Mouse (Mus musculus): ENCODE data around the gene Nudt6.

The Nudt6 gene

DNA sequence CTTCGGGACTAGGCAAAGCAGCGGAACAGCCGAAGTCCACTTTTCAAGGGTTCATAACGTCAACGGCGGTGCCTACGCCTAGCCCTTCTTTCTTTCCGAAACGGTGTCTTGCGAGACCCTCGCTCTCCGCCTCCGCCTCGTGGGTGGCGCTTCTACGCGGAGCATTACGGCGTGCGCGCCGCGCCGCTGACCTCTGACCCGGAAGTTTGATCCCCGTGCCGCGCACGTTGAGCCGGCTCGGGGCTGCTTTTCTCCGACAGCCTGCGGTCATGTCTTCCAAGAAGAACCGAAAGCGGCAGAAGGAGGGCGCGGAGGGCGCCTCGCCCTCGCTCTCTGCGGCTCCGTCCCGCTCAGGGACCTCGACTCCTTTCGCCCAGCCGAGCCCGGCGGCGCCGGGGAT, at the start of gene Nudt6:
TSS of gene Nudt6 (minus strand) at position 140 of the 400 bp plus-strand sequence.
- peak; percentile 97 for DNase-seq (ENCODE audit: low read depth)

DNA sequence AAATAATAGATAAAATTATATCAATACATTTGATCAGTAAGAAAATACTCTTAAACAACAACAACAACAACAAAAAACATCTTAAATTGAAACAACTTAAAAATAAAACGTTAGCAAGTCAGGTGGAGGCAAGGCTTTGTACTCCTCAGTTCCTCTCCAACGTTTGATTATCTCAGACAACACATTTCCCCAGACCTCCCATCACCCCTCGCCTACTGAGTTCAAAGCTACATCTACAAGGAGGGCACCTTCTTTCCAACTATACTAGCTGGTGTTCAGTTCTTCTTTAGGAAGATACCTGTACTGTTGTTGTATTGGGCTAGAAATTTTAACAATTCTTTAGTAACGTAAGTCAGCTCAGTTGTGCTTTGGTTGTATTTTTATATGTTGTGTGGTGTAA, 49.3 kb upstream of the Nudt6 start:
- DNase-seq (ENCODE audit: low read depth), result no peak

DNA sequence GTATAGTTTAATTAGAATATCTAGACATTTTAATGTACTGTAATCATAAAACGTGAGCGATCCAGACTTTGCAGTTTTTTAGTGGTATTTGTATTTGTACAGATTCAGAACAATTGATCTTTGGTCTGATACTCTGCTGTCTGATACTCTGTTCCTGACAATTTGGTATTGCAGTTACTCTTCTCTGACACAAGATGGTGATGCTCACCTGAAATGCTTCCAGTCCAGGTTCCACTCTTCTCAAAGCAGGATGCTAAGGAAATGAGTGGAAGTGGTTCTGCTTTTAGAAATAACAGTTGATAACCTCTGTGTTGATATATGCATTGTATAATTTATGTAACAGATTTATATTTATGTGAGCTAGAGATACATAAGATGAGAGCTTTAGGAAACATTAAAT, 48.2 kb upstream of the Nudt6 start:
- DNase-seq (ENCODE audit: low read depth), result peak; percentile 50

DNA sequence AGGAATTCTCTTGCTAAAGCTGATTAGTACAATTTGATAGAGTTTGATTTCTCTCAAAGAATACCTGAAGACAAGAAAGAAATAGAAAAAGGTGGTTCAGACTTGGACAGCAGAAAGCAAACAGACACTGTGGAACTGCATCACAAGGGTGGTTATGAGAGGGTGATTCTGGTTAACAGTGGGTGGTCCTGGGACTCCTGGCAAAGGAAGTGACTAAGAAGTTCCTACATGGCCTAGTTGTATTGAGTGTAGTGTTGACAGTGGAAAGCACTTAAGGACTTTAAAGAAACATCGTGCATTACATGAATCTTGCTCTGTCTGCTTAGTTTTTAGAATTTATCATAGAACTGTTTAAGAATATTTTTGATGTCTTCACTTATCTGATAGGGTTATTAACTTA, 36.0 kb upstream of the Nudt6 start:
- DNase-seq (ENCODE audit: low read depth), result no peak

DNA sequence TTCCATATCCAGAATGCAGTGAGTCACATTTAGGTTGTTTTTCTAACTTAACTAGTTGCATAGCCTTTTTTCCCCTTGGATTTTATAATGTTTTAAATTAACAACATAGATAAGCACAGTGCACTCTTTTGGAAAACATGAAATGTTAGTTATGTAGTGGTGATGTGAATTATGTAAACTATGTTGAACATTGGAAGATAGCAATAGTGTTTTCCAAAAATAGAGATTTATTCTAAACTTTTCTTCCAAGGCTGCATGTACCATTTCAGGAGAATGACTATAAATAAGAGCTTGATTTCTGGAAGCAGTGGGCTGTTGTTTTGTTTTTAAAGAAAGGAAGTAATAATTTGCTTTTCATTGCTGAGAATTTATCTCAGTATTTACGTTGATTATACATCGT, 23.4 kb upstream of the Nudt6 start:
- DNase-seq (ENCODE audit: low read depth), result no peak

DNA sequence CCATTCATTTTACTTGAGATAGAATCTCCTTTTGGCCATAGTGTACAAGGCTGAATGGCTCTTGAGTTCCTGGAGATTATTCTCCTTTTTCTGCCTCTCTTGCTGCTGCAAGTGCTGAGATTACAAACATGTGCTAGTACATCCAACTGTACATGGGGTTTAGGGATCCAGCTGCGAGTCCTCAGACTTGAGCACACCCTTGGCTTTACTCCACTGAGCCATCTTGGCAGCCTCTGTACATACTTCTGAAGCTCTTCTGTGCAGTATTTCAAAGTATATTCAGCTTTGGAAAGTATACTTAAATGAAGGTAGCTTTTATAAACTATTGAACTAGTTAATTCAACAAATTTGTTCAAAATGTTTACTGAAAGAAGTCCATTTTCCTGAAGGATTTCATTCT, 19.8 kb upstream of the Nudt6 start:
- DNase-seq (ENCODE audit: low read depth), result peak; percentile 11

GRCm38 (mm10) chr3:37430359-37430758, 10.3 kb upstream of the Nudt6 start:
- no peak for DNase-seq (ENCODE audit: low read depth)

DNA sequence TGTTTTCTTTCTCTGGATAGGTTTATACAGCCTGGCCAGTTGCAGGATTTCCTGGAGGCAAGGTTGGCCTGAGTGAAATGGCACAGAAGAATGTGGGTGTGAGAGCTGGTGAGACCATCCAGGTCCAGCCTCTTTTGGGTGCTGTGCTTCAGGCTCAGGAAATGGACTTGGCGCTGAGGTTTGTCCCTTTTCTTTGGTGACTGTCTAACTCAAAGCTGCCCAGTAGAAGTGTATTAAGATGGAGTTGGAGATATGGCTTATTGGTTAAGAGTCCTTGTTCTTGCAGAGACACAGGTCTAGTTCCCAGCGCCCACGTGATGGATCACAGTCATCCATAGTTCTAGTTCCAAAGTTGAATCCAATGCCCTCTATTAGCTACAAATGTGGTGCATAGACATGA, 6.1 kb upstream of the Nudt6 start:
- DNase-seq (ENCODE audit: low read depth), result no peak

GRCm38 (mm10) chr3:37421179-37421578, 1.2 kb upstream of the Nudt6 start:
- no peak for DNase-seq (ENCODE audit: low read depth)

GRCm38 (mm10) chr3:37420641-37421040, 630 bp upstream of the Nudt6 start:
- peak; percentile 48 for DNase-seq (ENCODE audit: low read depth)

- peak; percentile 100 for DNase-seq (ENCODE audit: low read depth)
Observed at GRCm38 (mm10) chr3:37419458-37419991, 486 bp downstream of the Nudt6 start, which contains the start of gene Spata5. Gene Spata5, plus strand, starts transcription at chr3:37419896.

- DNase-seq (ENCODE audit: low read depth), result peak; percentile 78
Observed at GRCm38 (mm10) chr3:37418961-37419457, 1.0 kb downstream of the Nudt6 start.

- no peak for DNase-seq (ENCODE audit: low read depth)
Observed at GRCm38 (mm10) chr3:37418341-37418740, 1.7 kb downstream of the Nudt6 start.

DNA sequence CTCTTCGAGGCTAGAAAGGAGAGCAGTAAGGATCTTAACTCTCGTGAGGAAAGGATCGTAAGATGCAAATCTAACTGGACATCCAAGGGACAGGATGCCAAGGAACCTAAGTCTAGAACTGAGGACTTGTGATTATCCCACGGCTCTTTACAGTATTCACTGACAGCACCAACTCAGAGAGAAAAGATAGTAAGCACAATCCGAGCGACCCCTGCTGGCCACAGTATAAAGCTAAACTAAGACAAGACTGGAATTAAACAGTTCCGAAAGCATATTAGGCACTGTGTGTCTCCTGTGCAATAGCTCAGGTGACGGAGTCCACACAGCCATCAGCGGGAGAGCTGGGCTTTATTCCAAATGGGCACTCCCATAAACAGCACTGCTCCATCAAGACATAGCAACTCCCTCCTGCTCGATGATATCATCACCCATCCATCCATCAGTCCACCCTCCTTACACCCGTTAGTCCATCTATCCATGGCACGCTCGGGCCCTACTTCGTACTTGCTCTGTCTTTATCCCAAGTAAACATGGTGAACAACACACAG, 5.5 kb downstream of the Nudt6 start:
- peak; percentile 95 for DNase-seq (ENCODE audit: low read depth)

GRCm38 (mm10) chr3:37413446-37413845, 6.6 kb downstream of the Nudt6 start:
- DNase-seq (ENCODE audit: low read depth), result peak; percentile 32

- no peak for DNase-seq (ENCODE audit: low read depth)
Observed at GRCm38 (mm10) chr3:37407598-37407997, 12.4 kb downstream of the Nudt6 start.

DNA sequence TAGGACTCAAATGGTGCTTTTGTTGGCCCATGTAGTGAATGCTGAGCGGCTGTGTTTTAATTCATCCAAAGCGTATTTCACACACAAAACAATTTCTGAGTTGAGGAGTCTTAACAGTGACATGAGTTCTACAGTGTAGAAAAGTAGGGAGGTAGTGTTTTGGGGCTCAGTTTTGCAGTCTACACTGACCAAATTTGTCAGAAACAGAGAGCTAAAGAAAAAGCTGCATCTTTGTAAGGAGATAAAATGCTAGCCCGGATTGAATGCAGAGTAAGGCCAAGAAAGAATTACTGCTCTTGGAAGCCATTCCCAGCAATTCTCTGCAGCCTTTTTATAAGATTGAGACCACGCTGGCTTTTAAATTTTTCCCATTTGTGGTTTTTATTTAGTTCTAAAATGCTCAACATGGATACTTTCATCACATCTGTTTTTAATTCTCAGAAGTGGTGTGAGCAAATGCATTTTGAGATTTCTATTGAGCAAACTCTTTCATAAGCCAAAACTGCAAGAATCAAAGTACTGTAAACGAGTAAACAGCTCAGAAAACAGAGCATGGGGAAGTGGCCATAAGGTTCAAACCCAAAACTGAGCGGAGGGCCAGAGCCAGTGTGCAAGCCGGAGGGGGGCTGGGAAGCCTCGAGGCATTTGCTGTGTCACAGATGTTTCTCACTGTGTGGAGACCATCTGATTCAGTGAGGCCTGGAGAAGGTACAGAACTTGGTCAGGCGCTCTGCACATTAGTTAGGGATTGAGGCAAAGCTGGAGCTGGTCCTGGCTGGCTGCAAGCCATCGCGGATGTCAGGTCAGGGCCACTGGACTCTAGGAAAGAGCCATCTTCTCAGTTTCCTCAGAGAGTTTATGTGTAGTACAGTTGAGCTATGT, 18.0 kb downstream of the Nudt6 start:
- peak; percentile 93 for DNase-seq (ENCODE audit: low read depth)

DNA sequence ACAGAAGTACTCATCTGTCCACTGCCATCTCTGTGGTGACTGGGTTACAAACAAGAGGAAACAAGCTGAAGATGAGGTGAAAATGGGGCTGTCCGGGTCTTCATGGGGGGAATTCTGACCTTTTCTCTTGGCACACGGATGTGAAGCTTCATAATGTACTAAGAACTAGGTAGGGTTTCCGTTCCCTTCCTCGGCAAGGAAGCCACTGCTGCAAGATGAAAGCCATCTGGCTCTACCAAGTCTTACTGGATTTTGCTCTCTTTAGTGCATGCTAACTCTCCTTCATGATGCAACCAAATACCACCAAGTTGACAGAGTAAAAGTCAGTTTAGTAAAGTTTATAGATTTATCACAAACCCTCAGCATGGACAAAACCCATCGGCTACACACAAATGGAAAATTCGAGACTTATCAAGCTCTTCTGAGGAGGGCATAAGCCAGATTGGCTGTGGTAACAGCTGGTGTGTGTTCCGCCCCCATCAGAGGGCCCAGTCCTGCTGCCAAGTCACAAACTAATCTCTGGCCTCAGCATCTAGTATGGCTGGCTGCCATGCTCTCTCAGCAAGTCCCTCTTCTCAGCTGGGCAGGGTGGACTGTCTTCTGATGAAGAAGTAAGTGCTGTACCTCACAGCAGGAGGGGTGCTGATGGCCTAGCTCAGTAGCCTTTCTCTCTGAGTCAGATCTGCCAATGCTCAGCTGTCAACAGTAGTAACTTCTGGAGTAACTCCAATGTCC, 21.2 kb downstream of the Nudt6 start:
- peak; percentile 84 for DNase-seq (ENCODE audit: low read depth)

- peak; percentile 36 for DNase-seq (ENCODE audit: low read depth)
Observed at GRCm38 (mm10) chr3:37397646-37398045, 22.4 kb downstream of the Nudt6 start.

DNA sequence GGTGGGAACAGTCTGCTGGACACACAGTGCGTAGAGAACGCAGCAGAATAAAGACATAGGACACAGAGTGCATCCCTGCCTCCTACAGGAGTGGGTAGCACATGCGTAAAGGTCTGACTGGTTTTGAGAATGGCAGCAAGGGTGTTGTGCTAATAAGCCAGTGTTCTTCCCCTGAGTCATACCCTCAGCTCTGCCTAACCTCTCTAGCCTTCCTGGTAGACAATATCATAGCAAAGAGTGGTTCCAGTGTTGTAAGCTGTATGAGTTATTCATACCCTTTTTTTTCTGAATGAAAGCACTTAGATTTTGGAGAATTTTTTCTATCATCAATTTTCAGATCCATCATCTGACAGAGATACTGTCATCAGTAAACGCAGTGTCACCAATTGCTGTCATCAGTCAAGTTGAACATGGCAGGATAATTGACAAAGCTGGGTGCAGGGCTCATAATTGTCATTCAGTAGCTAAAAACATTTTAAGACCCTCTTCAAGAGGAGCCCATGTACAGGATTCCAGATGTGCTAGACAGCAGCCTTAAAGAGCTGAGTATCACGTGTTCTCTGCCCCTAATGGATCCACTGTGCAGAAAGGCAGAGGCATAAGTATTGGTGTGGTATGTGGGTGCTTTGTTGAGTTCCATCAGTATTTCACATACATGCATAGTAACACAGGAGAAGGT, 22.9 kb downstream of the Nudt6 start:
- no peak for DNase-seq (ENCODE audit: low read depth)

- no peak for DNase-seq (ENCODE audit: low read depth)
Observed at GRCm38 (mm10) chr3:37387310-37387709, 32.7 kb downstream of the Nudt6 start.

Data from NIH3T3 (cell line).